In genomic region chr10:18193221-18193620, GRCm38 (mm10) we compare ENCODE assay signal across 22 mouse cellular contexts. TPM values are rescaled to one million over a fixed set of nuclear protein-coding genes. Genes with fewer than 3 reads are reported as not detected.
DNase-seq lines count a peak whose midpoint lies in the region; ATAC-seq and TF ChIP-seq lines count a peak whose summit lies in the region.
"Had no signal": no experiment of that assay in that cellular context is flagged by ENCODE, and none has a peak within 500 bp of the region (broad histone marks: within the 10 kb centered on the region; RNA-seq: fewer than 3 reads in every experiment).

No protein-coding gene starts in this region.

- no peak overlapping the region for H3K27ac ChIP-seq in lung, postnatal 0 days (ENCODE audit: low read length)
- H3K27ac ChIP-seq: embryonic facial prominence, embryonic 12.5 days; forebrain, embryonic 12.5 days; heart, embryonic 13.5 days; hindbrain, embryonic 12.5 days had no signal

- no peak overlapping the region for H3K9ac ChIP-seq in lung, postnatal 0 days (replicated peaks; ENCODE audit: low read depth)
- H3K9ac ChIP-seq: embryonic facial prominence, embryonic 12.5 days; forebrain, embryonic 12.5 days; heart, embryonic 13.5 days; hindbrain, embryonic 12.5 days had no signal

- no peak overlapping the region for H3K4me2 ChIP-seq in lung, postnatal 0 days (replicated peaks; ENCODE audit: low read depth, low read length)
- H3K4me2 ChIP-seq: embryonic facial prominence, embryonic 12.5 days; forebrain, embryonic 12.5 days; heart, embryonic 13.5 days; hindbrain, embryonic 12.5 days had no signal

- H3K9me3 ChIP-seq in lung, postnatal 0 days (ENCODE audit: low read length) = no peaks in the 10 kb centered on the region
- H3K9me3 ChIP-seq: embryonic facial prominence, embryonic 12.5 days; forebrain, embryonic 12.5 days; heart, embryonic 13.5 days; hindbrain, embryonic 12.5 days had no signal

- TF ChIP-seq CTCF in lung, postnatal 0 days (IDR thresholded peaks at IDR 0.05) = no peak

- ATAC-seq in lung, postnatal 0 days = peak; percentile 48
- ATAC-seq in CD4-positive, CD25-positive, alpha-beta regulatory T cell, adult 4 months = peak; percentile 21
- ATAC-seq in common myeloid progenitor, adult 5-6 weeks (replicated peaks; ENCODE audit: low read depth, poor library complexity, severe bottlenecking) = 0 out of 2 replicates have a peak, but pooled peaks have one; percentile 13
- no peak for ATAC-seq in megakaryocyte-erythroid progenitor cell, adult 5-6 weeks (replicated peaks; ENCODE audit: low FRiP score, low TSS enrichment, poor library complexity, severe bottlenecking)
- ATAC-seq: forebrain, embryonic 16.5 days; hindbrain, embryonic 16.5 days; Patski had no signal

- no peaks in the 10 kb centered on the region for H3K36me3 ChIP-seq in lung, postnatal 0 days (ENCODE audit: insufficient read depth, low read length)
- H3K36me3 ChIP-seq: embryonic facial prominence, embryonic 12.5 days; forebrain, embryonic 12.5 days; heart, embryonic 13.5 days; hindbrain, embryonic 12.5 days had no signal

- DNase-seq in lung, postnatal 0 days (ENCODE audit: low spot score) = peak; percentile 37
- DNase-seq in lung, postnatal 14 days = no peak
- peak; percentile 77 for DNase-seq in CD4-positive helper T cell, adult 2 months (ENCODE audit: low read depth, low spot score)
- no peak for DNase-seq in spleen, postnatal 10 days (ENCODE audit: low spot score in 2 of 2)
- DNase-seq: adrenal gland, adult 8-10 months; adrenal gland, postnatal 36 days; cerebellum, adult 2 months; cerebellum, postnatal 10 days; gastrocnemius, postnatal 10 days; heart, postnatal 4 days had no signal

- WGBS in lung, postnatal 0 days = 20% methylated on average over 11 of the region's 11 CpGs

- H3K27me3 ChIP-seq in lung, postnatal 0 days (replicated peaks; ENCODE audit: insufficient read depth, low read length) = no peaks in the 10 kb centered on the region
- H3K27me3 ChIP-seq: CH12.LX; embryonic facial prominence, embryonic 12.5 days; forebrain, embryonic 12.5 days; hindbrain, embryonic 12.5 days; Patski had no signal

- TF ChIP-seq EP300 in lung, postnatal 0 days (IDR thresholded peaks at IDR 0.05) = no peak

- H3K4me3 ChIP-seq in lung, postnatal 0 days (ENCODE audit: low read depth, low read length) = no peak overlapping the region
- H3K4me3 ChIP-seq: embryonic facial prominence, embryonic 12.5 days; forebrain, embryonic 12.5 days; heart, embryonic 13.5 days; hindbrain, embryonic 12.5 days had no signal

- peaks cover 9% of the 10 kb centered on the region; the same call in 1 of the 2 replicates for H3K4me1 ChIP-seq in lung, postnatal 0 days (ENCODE audit: insufficient read depth, low read depth, low read length)
- H3K4me1 ChIP-seq: forebrain, embryonic 12.5 days; hindbrain, embryonic 12.5 days had no signal

RNA-seq across cellular contexts. Expression of gene Ect2l, which starts 17.5 kb away (rescaled TPM):
- 3.2 and 3.8 TPM in 2 replicates for polyA plus RNA-seq in lung, postnatal 0 days (2015; fragmentation: Nextera tagmentation; extraction: Ambion mirVana)
- 1 to 10 TPM; 1.2 to 1.7 TPM for polyA plus RNA-seq in CD4-positive, CD25-positive, alpha-beta regulatory T cell, adult 4 months (2017; shearing (Covaris generic))
- not detected in 2 replicates for total RNA-seq in common myeloid progenitor, adult 5-6 weeks (2017)
- 3.7 TPM in 1 of 2 replicates, not detected in the other for total RNA-seq in megakaryocyte-erythroid progenitor cell, adult 5-6 weeks (2014; fragmentation: Nextera tagmentation)
- 0.34 TPM in 1 of 2 replicates, not detected in the other for total RNA-seq in megakaryocyte-erythroid progenitor cell, adult 5-6 weeks (2017)
- total RNA-seq: adrenal gland, postnatal 36 days; CH12.LX; heart, adult 8-10 months; heart, postnatal 4 days had no signal
- polyA plus RNA-seq: heart, embryonic 13.5 days; Patski had no signal

RNA-seq across cellular contexts. Expression of gene Ccdc28a, which starts 41.6 kb away (rescaled TPM):
- polyA plus RNA-seq in lung, postnatal 0 days (2015; fragmentation: Nextera tagmentation; extraction: Ambion mirVana) = 10.6 and 12.9 TPM in 2 replicates
- polyA plus RNA-seq in CD4-positive, CD25-positive, alpha-beta regulatory T cell, adult 4 months (2017; shearing (Covaris generic)) = 10 to 100 TPM; 42.8 to 50.3 TPM
- 8.5 and 10.2 TPM in 2 replicates for total RNA-seq in common myeloid progenitor, adult 5-6 weeks (2017)
- 15.5 and 17.8 TPM in 2 replicates for total RNA-seq in megakaryocyte-erythroid progenitor cell, adult 5-6 weeks (2014; fragmentation: Nextera tagmentation)
- total RNA-seq in megakaryocyte-erythroid progenitor cell, adult 5-6 weeks (2017) = 4.3 and 9.2 TPM in 2 replicates

Comparison
In these comparisons a context has a peak if more than half of its experiments do, and no peak if none do; other contexts are left out.
1. DNase-seq: peak in lung, postnatal 0 days (single experiment) and CD4-positive helper T cell, adult 2 months (single experiment); none in lung, postnatal 14 days (single experiment) and spleen, postnatal 10 days (0 of 2).